Mouse (Mus musculus) heart, adult 8-10 months (tissue): ENCODE measurements around the gene Ccdc6. TPM values are rescaled to one million over a fixed set of nuclear protein-coding genes. Genes with fewer than 3 reads are reported as not detected.

Experiments used
- DNase-seq: peaks from one replicate; pipeline ENCODE4 v3.0.0; 2022; ENCODE audit warnings: low spot score
- total RNA-seq, 4 experiments: library from RNA; stranded (reverse); gene quantifications; 2 replicates each; pipeline ENCODE4 v1.2.4; 2022

Ccdc6 gene
- total RNA-seq, 4 experiments from 2014 or later = 23.3 to 28.6 (median 24.9) TPM

DNA sequence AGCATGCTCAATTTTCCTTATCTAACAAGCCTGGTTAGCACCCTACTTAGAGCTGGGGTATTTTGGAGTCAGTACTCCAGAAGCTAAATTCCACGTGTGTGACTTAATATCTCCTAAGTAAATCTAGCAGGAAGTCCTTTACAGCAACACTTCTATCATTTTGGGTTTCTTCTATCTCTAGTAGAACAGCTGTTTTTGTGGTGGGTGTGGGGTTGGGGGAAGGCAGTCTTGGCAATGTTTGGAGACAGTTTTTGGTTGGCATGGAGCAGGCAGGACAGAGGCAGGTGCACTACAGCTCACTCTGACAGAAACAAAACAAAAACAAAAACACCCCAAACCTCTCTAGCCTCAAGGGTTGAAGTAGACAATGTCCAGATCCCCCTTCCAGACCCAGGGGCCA lies 3.1 kb upstream of the Ccdc6 start:
- DNase-seq = no peak

DNA sequence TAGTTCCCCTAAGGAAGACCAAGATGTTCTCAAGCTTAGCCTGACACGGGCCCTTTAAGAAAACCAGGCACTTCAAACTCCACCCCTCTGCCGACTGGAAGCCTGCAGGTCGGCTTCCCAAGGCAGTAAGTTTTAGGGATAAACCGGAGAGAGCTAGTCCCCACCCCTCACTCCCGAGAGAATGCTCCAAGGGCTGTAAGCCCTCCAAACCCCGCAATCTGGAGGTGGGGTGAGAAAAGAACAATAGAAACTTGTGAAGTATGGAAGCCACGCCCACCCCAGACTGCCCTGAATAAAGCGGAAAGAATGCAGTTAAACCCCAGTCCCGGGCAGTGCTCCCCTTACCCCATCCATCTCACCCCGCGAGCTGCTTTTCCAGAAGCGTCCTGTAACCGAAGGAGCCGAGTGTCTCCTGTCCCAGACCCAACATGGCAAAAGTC lies 1.9 kb upstream of the Ccdc6 start:
- peak; percentile 84 for DNase-seq

GRCm38 (mm10) chr10:70095506-70096270 lies 1.2 kb upstream of the Ccdc6 start:
- DNase-seq = peak; percentile 36

GRCm38 (mm10) chr10:70097291-70097901 lies 475 bp downstream of the Ccdc6 start:
- no peak for DNase-seq

DNA sequence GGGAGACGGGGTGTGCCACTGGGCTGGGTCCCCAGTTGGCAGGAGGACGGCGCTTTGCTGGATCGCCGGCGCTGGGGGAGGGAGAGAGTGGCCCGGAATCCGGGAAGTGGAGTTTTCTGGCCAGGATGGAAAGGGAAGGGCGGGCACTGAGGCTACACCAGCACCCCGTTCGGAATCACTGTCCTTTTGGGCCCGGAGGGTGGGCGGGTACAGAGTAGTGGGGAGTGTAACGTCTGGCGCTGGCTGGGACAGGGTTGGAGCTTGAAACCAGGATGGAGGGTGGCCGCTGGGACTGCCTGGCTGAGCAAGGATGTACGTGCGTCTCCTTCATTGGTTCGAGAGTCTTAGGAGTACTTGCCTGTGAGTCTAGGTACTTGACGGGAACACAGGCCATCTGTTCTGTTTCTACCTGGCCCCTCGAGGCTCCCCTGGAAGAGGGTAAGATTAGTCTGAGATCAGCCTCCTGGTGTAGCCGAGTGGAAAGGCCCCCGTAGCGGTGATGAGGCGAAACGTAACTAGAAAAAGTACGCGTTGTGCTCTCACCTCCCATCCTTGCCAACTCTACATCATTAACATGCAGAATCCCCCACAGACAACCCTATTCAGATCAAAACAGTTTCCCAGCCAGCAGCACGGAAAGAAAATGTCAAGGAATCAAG lies 1.1 kb downstream of the Ccdc6 start:
- peak; percentile 63 for DNase-seq

DNA sequence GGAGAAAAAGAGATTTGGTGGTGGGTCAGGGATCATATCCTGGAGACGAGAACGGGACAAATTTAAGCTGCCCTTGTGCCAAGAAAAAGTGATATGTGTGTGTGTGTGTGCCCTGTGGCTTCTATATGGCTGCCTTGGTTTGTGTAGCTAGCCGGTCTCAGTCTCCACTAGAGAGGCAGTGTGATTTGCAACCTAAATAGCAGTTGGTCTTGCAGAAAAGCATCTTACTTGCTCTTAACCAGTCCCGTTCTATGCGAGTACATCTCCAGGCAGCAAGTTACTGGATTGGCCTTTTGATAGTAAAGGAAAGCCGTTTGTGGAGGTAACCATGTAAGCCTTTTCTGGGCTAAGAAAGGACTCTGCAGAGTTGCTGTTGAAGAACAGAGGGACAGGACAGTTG lies 1.7 kb downstream of the Ccdc6 start:
- no peak for DNase-seq

DNA sequence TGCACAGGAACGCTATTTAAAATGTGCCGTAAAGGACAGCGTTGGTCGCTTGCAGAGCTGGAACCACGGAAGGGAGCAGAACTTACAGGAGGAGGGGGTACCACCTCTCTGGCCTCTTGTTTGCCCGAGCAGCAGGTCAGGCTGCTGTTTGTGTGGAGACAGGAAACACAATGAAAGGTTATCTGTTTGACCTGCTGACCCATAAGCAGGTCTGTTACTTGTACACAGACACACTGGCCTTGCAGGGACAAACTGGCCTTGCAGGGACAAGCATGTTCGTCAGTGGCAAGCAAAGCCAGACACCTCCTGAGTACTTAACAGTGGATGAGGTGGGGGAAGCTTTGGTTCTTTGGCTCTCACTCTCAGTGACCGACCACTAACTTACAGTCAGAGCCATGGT lies 2.1 kb downstream of the Ccdc6 start:
- no peak for DNase-seq

- no peak for DNase-seq
Measured at GRCm38 (mm10) chr10:70102086-70102485, 5.2 kb downstream of the Ccdc6 start.

- no peak for DNase-seq
Measured at GRCm38 (mm10) chr10:70108016-70108415, 11.1 kb downstream of the Ccdc6 start.

- no peak for DNase-seq
Measured at GRCm38 (mm10) chr10:70109974-70110373, 13.1 kb downstream of the Ccdc6 start.

DNA sequence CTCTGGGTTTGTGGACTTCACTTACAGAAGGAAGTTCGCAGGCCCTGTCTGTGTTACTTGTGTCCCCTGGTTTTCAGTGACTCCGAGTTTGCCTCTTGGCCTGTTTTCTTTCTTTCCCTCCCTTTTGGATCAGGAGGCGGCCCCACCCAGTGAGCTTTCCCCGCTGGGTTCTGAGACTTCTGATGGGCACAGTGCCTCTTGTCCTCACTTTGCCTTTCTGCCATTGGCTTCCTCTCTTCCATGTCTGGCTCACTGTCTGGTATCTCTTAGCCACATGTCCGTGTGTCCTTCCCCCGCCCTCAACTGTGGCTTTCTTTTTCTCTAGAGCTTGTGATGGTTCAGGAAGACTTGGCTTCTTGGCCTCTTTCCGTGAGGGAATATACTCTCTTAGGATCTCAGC lies 13.9 kb downstream of the Ccdc6 start:
- DNase-seq = peak; percentile 59

GRCm38 (mm10) chr10:70111643-70112042 lies 14.7 kb downstream of the Ccdc6 start:
- DNase-seq = no peak

- DNase-seq = no peak
Measured at GRCm38 (mm10) chr10:70114048-70114635, 17.2 kb downstream of the Ccdc6 start.

DNA sequence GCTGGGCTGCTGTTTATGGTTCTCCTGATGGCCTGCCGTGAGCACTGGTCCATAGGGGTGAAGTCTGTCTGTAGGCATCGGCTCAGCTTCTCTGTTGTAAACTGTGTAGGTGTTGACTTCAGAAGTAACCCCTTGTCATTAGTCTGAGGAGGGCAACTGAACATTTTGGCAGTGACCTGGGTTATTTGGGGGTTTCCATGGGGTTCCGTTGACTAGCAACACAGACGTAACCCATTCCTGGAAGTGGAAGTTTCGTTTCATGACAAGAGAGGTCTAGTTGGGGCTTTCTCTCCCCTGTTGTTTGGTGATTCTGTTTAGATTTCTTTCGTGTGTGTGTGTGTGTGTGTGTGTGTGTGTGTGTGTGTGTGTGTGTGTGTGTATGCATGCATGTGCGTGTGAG lies 19.5 kb downstream of the Ccdc6 start:
- DNase-seq = no peak

- DNase-seq = no peak
Measured at GRCm38 (mm10) chr10:70119451-70119850, 22.5 kb downstream of the Ccdc6 start.

- no peak for DNase-seq
Measured at GRCm38 (mm10) chr10:70119851-70120370, 23.0 kb downstream of the Ccdc6 start.

DNA sequence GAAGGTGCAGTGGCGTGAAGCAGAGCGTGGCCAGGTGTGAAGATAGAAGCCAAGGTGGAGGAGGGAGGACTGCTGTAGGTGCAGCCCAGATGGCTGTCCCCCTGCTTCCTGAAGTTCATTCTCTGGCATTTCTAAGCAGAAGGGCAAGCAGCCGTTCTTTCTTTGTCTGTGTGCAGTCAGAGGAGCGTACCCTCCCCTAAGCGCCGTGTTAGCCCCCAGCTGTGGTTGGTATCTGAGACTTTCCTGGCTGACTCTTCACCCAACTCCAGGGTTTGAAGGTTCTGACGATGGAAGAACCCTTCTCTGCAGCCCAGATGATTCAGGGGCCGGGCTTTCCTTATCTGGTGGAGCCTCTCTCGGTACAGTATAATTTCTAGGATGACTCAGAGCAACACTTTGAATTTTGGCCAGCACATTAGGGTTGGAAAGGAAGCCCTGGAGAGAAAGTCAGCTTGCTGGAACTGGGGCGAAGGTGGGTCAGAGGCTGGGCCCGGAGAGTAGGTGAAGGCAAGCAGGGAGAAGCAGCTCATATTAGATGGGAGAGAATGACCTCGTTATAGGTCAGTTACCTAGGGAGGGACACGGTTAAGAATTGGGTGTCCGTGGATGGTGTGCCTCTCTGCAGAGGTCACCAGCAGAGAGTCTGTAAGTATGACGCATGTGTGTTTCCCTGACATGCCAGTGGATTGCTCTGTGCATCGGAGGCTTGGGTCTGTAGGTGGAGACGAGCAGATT lies 23.9 kb downstream of the Ccdc6 start:
- DNase-seq = peak; percentile 70

DNA sequence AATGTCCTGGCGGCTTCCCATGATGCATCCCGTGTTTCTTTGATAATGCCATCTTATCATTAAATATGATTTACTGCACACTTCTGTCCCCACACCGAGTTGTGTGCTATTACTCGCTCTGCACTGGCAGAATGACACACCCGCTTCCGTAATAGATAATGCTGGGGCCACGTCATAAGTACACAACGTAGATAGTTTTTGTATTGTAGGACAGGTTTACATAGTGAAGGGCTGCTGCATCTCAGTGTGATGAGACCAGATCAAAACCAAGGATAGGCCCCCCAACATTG lies 24.4 kb downstream of the Ccdc6 start:
- no peak for DNase-seq

DNA sequence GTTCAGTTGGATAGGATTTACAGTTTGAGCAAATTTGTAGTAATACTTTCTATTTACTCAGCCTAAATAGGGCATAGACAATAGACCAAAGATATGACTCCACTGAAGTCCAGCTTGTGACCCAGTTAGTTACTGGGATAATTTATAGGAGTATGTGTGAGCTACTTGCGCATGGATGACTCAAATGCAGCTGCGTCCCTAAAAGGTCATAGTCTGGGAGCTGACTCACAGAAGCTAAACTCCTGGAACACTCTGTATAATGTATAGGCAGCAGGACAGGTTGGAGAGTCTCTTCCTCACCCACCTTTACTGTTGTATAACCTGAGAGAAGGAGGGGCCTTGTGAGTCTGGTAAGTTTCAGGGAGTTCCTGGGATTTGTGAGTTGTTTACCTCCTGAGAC lies 26.5 kb downstream of the Ccdc6 start:
- no peak for DNase-seq

GRCm38 (mm10) chr10:70125491-70125890 lies 28.6 kb downstream of the Ccdc6 start:
- no peak for DNase-seq

GRCm38 (mm10) chr10:70127273-70127672 lies 30.4 kb downstream of the Ccdc6 start:
- no peak for DNase-seq

DNA sequence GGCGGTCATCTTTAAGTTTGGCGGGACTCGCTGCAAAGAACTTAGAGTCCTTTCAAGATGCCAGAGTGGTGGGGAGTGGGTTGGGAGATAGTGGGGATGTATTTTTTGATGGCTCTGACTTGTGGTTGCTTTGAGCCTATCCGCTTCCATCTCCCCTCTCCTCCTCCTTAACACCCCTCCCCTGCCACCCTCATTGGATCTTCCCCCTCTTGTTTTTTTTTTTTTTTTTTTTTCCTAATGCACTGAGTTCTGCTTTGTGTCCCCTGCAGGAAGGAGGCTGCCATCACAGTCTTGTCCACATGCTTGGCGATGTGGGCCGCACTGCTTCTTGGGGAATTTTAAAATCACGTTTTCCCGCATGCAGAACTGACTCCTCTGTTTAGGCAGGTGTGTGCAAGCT lies 31.5 kb downstream of the Ccdc6 start:
- no peak for DNase-seq
